ENCODE assay signal across 22 mouse cellular contexts in genomic region chr8:120859881-120860280, GRCm38 (mm10).
A peak's percentile ranks its signal among the peaks of the same experiment; 100 is the strongest.
DNase-seq lines count a peak whose midpoint lies in the region; ATAC-seq and TF ChIP-seq lines count a peak whose summit lies in the region.
"Had no signal": no experiment of that assay in that cellular context is flagged by ENCODE, and none has a peak within 500 bp of the region (broad histone marks: within the 10 kb centered on the region; RNA-seq: fewer than 3 reads in every experiment).

No protein-coding gene starts in this region.

- H3K4me2 ChIP-seq in liver, embryonic 12.5 days: no peak overlapping the region
- no peak overlapping the region for H3K4me2 ChIP-seq in liver, postnatal 0 days (ENCODE audit: low read depth, low read length)
- H3K4me2 ChIP-seq in intestine, embryonic 14.5 days (ENCODE audit: low read length): peak overlapping the region; percentile 23; the same call in 1 of the 2 replicates
- 0 out of 2 replicates have a peak overlapping the region, but pooled peaks have one; percentile 17 for H3K4me2 ChIP-seq in stomach, embryonic 16.5 days (ENCODE audit: low read depth, low read length)
- H3K4me2 ChIP-seq: embryonic facial prominence, embryonic 12.5 days; forebrain, embryonic 15.5 days; hindbrain, embryonic 12.5 days; kidney, embryonic 15.5 days; limb, embryonic 12.5 days; midbrain, embryonic 13.5 days; neural tube, embryonic 12.5 days had no signal

- no peak overlapping the region for H3K9ac ChIP-seq in liver, embryonic 12.5 days
- no peak overlapping the region for H3K9ac ChIP-seq in liver, postnatal 0 days (replicated peaks)
- peak overlapping the region; percentile 27 for H3K9ac ChIP-seq in intestine, embryonic 14.5 days (ENCODE audit: low read length)
- H3K9ac ChIP-seq in stomach, embryonic 16.5 days (ENCODE audit: low read length): peak overlapping the region; percentile 59
- H3K9ac ChIP-seq: embryonic facial prominence, embryonic 12.5 days; forebrain, embryonic 15.5 days; heart, embryonic 15.5 days; hindbrain, embryonic 12.5 days; kidney, embryonic 15.5 days; limb, embryonic 12.5 days; midbrain, embryonic 13.5 days; neural tube, embryonic 12.5 days had no signal

- no peak for DNase-seq in heart, embryonic 10.5 days (ENCODE audit: low spot score)
- no peak for DNase-seq in heart, adult 11 months
- DNase-seq in liver, postnatal 0 days: no peak
- DNase-seq in intestine, embryonic 14.5 days (ENCODE audit: low spot score): no peak
- DNase-seq in ovary, postnatal 14 days (ENCODE audit: low spot score): no peak
- no peak for DNase-seq in spleen, postnatal 10 days (ENCODE audit: low spot score in 2 of 2)
- DNase-seq: adrenal gland, adult 8-10 months; cerebellum, adult 9-10 months; gastrocnemius, postnatal 25 days; right cerebral cortex, adult 18-20 months; thymus, postnatal 14 days had no signal

- TF ChIP-seq EP300 in liver, postnatal 0 days (IDR thresholded peaks at IDR 0.05; ENCODE audit: low read depth): no peak

- H3K36me3 ChIP-seq in heart, embryonic 10.5 days: no peaks in the 10 kb centered on the region
- no peaks in the 10 kb centered on the region for H3K36me3 ChIP-seq in liver, embryonic 12.5 days
- H3K36me3 ChIP-seq in liver, postnatal 0 days (replicated peaks; ENCODE audit: insufficient read depth, low read length): no peaks in the 10 kb centered on the region
- no peaks in the 10 kb centered on the region for H3K36me3 ChIP-seq in intestine, embryonic 14.5 days (ENCODE audit: control insufficient read depth, insufficient read depth, low read length)
- no peaks in the 10 kb centered on the region for H3K36me3 ChIP-seq in stomach, embryonic 16.5 days (ENCODE audit: control insufficient read depth, insufficient read depth, low read length)
- H3K36me3 ChIP-seq: embryonic facial prominence, embryonic 12.5 days; forebrain, embryonic 15.5 days; heart, embryonic 15.5 days; hindbrain, embryonic 12.5 days; kidney, embryonic 15.5 days; limb, embryonic 12.5 days; midbrain, embryonic 13.5 days; neural tube, embryonic 12.5 days had no signal

- peaks cover 23% of the 10 kb centered on the region for H3K4me1 ChIP-seq in heart, embryonic 10.5 days
- H3K4me1 ChIP-seq in liver, embryonic 12.5 days: no peaks in the 10 kb centered on the region
- no peaks in the 10 kb centered on the region for H3K4me1 ChIP-seq in liver, postnatal 0 days (ENCODE audit: insufficient read depth)
- H3K4me1 ChIP-seq in intestine, embryonic 14.5 days (replicated peaks; ENCODE audit: control insufficient read depth, insufficient read depth, low read length): peaks cover 27% of the 10 kb centered on the region
- peaks cover 21% of the 10 kb centered on the region for H3K4me1 ChIP-seq in stomach, embryonic 16.5 days (ENCODE audit: control insufficient read depth, insufficient read depth, low read length)
- H3K4me1 ChIP-seq: forebrain, embryonic 15.5 days; midbrain, embryonic 13.5 days; neural tube, embryonic 12.5 days had no signal

- peak overlapping the region; percentile 63; the same call in 1 of the 2 replicates for H3K27ac ChIP-seq in heart, embryonic 10.5 days
- 0 out of 2 replicates have a peak overlapping the region, but pooled peaks have one; percentile 30 for H3K27ac ChIP-seq in liver, embryonic 12.5 days
- no peak overlapping the region for H3K27ac ChIP-seq in liver, postnatal 0 days (ENCODE audit: low read depth)
- peak overlapping the region; percentile 95 for H3K27ac ChIP-seq in intestine, embryonic 14.5 days (ENCODE audit: low read depth)
- H3K27ac ChIP-seq in stomach, embryonic 16.5 days (ENCODE audit: low read length): peak overlapping the region; percentile 95
- H3K27ac ChIP-seq: forebrain, embryonic 15.5 days; heart, embryonic 15.5 days; hindbrain, embryonic 12.5 days; limb, embryonic 12.5 days; midbrain, embryonic 13.5 days; neural tube, embryonic 12.5 days had no signal

- no peak for TF ChIP-seq CTCF in liver, postnatal 0 days (IDR thresholded peaks at IDR 0.05; ENCODE audit: low read depth)

- H3K4me3 ChIP-seq in heart, embryonic 10.5 days: no peak overlapping the region
- no peak overlapping the region for H3K4me3 ChIP-seq in liver, embryonic 12.5 days
- H3K4me3 ChIP-seq in liver, postnatal 0 days (ENCODE audit: low read depth, low read length): no peak overlapping the region
- no peak overlapping the region for H3K4me3 ChIP-seq in intestine, embryonic 14.5 days (ENCODE audit: low read depth, low read length)
- H3K4me3 ChIP-seq in stomach, embryonic 16.5 days (replicated peaks; ENCODE audit: low read length): no peak overlapping the region
- H3K4me3 ChIP-seq: embryonic facial prominence, embryonic 12.5 days; forebrain, embryonic 15.5 days; heart, embryonic 15.5 days; hindbrain, embryonic 12.5 days; kidney, embryonic 15.5 days; limb, embryonic 12.5 days; midbrain, embryonic 13.5 days; neural tube, embryonic 12.5 days had no signal

- WGBS in heart, embryonic 10.5 days: 41% methylated on average over 14 of the region's 14 CpGs
- 49% methylated on average over 14 of the region's 14 CpGs for WGBS in liver, embryonic 12.5 days (ENCODE audit: insufficient replicate concordance)
- WGBS in liver, postnatal 0 days (ENCODE audit: insufficient replicate concordance): 68% methylated on average over 14 of the region's 14 CpGs
- WGBS in intestine, embryonic 14.5 days: 40% methylated on average over 14 of the region's 14 CpGs
- WGBS in stomach, embryonic 16.5 days: 51% methylated on average over 14 of the region's 14 CpGs

- H3K27me3 ChIP-seq in heart, embryonic 10.5 days (ENCODE audit: insufficient read depth, poor library complexity, severe bottlenecking): peaks cover 82% of the 10 kb centered on the region
- H3K27me3 ChIP-seq in liver, embryonic 12.5 days (replicated peaks): peaks cover 8% of the 10 kb centered on the region; the same call in 1 of the 2 replicates
- no peaks in the 10 kb centered on the region for H3K27me3 ChIP-seq in liver, postnatal 0 days (ENCODE audit: insufficient read depth, low read length)
- H3K27me3 ChIP-seq in intestine, embryonic 14.5 days (replicated peaks; ENCODE audit: control insufficient read depth, insufficient read depth, low read length): no peaks in the 10 kb centered on the region
- H3K27me3 ChIP-seq in stomach, embryonic 16.5 days (ENCODE audit: control insufficient read depth, insufficient read depth, low read length): no peaks in the 10 kb centered on the region
- H3K27me3 ChIP-seq: forebrain, embryonic 15.5 days; neural tube, embryonic 12.5 days had no signal

- no peak for ATAC-seq in liver, embryonic 12.5 days
- ATAC-seq in liver, postnatal 0 days: no peak
- no peak for ATAC-seq in intestine, embryonic 14.5 days (replicated peaks; ENCODE audit: low FRiP score, low TSS enrichment, low read depth)
- ATAC-seq in stomach, embryonic 16.5 days (ENCODE audit: insufficient read depth, low FRiP score): no peak
- ATAC-seq: forebrain, embryonic 15.5 days; midbrain, embryonic 13.5 days; Patski had no signal

- 0 out of 2 replicates have a peak, but pooled peaks cover 5% of the 10 kb centered on the region for H3K9me3 ChIP-seq in heart, embryonic 10.5 days
- H3K9me3 ChIP-seq in liver, embryonic 12.5 days (replicated peaks): no peaks in the 10 kb centered on the region
- peaks cover 4% of the 10 kb centered on the region; the same call in 1 of the 2 replicates for H3K9me3 ChIP-seq in liver, postnatal 0 days (ENCODE audit: low read length)
- no peaks in the 10 kb centered on the region for H3K9me3 ChIP-seq in intestine, embryonic 14.5 days (ENCODE audit: control insufficient read depth, low read length)
- no peaks in the 10 kb centered on the region for H3K9me3 ChIP-seq in stomach, embryonic 16.5 days (replicated peaks; ENCODE audit: control insufficient read depth, low read length)
- H3K9me3 ChIP-seq: embryonic facial prominence, embryonic 12.5 days; forebrain, embryonic 15.5 days; heart, embryonic 15.5 days; hindbrain, embryonic 12.5 days; kidney, embryonic 15.5 days; limb, embryonic 12.5 days; midbrain, embryonic 13.5 days; neural tube, embryonic 12.5 days had no signal

Comparison
In these comparisons a context has a peak if more than half of its experiments do, and no peak if none do; other contexts are left out.
1. H3K4me2 ChIP-seq: peak in intestine, embryonic 14.5 days (single experiment) and stomach, embryonic 16.5 days (single experiment); none in liver, embryonic 12.5 days (single experiment) and liver, postnatal 0 days (single experiment).
2. H3K9ac ChIP-seq: peak in intestine, embryonic 14.5 days (single experiment) and stomach, embryonic 16.5 days (single experiment); none in liver, embryonic 12.5 days (single experiment) and liver, postnatal 0 days (single experiment).